ENCODE assay signal across 19 mouse cellular contexts in the genomic region with DNA sequence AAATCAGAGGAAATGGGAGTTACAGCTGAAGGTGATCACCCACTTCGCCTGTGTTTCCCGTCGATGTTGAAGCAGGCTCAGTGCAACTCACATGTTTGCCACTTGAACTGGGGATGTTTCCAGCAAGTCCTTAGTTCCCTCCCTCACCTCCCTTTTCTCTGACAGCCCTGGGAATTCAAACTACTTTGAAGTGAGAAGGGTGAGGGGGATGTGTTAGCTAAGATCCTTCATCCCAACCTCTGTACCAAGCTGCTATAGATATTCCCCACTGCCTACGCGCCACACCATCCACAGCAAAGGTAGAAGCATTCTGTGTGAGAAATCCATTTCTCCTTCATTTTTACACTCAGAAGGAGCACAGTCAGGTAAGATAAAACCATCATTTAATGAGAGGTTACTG. TPM values are rescaled to one million over a fixed set of nuclear protein-coding genes. Genes with fewer than 3 reads are reported as not detected.
DNase-seq lines count a peak whose midpoint lies in the region; ATAC-seq lines count a peak whose summit lies in the region.
"Had no signal": no experiment of that assay in that cellular context is flagged by ENCODE, and none has a peak within 500 bp of the region (broad histone marks: within the 10 kb centered on the region; RNA-seq: fewer than 3 reads in every experiment).

No protein-coding gene starts in this region.

- peak; percentile 88 for ATAC-seq in frontal cortex, adult (ENCODE audit: low TSS enrichment)
- ATAC-seq: CD4-positive, CD25-positive, alpha-beta regulatory T cell, adult 4 months; forebrain, embryonic 16.5 days; hindbrain, postnatal 0 days had no signal

- intact Hi-C loops in left cerebral cortex, postnatal 10 days (cut with DNase I) = no loop called here

- DNase-seq in frontal cortex, postnatal 10 days (ENCODE audit: low spot score in 2 of 2) = no peak
- DNase-seq in left cerebral cortex, adult 9 months (ENCODE audit: low spot score in 2 of 2) = peak; percentile 5 to 29
- no peak for DNase-seq in left cerebral cortex, postnatal 10 days (ENCODE audit: extremely low spot score in 1 of 2, low spot score in 2 of 2)
- DNase-seq in brain, adult 2 months (ENCODE audit: low read depth, low spot score) = peak; percentile 67
- peak; percentile 43 for DNase-seq in telencephalon, adult 2 months (ENCODE audit: low read depth, low spot score)
- no peak for DNase-seq in kidney, adult 11 months
- DNase-seq: adrenal gland, postnatal 10 days; B cell, adult 2 months; cerebellum, adult 11-12 months; cerebellum, adult 9-11 months; cerebellum, postnatal 36 days; gastrocnemius, postnatal 14 days; heart, adult 2 months; heart, postnatal 14 days had no signal

RNA-seq across cellular contexts. Expression of a gene that starts 18.7 kb away (rescaled TPM):
- under 1 TPM; 0.43 to 0.71 TPM for total RNA-seq in left cerebral cortex, postnatal 10 days (2021)
- total RNA-seq: hematopoietic stem cell, adult 5-6 weeks had no signal

Comparison
In these comparisons a context has a peak if more than half of its experiments do, and no peak if none do; other contexts are left out.
1. DNase-seq: peak in left cerebral cortex, adult 9 months (2 of 2), brain, adult 2 months (single experiment) and telencephalon, adult 2 months (single experiment); none in frontal cortex, postnatal 10 days (0 of 2), left cerebral cortex, postnatal 10 days (0 of 2) and kidney, adult 11 months (single experiment).